Mouse (Mus musculus) forebrain, embryonic 12.5 days (tissue): Measurements from ENCODE around the gene Baiap3. TPM values are rescaled to one million over a fixed set of nuclear protein-coding genes. Genes with fewer than 3 reads are reported as not detected.

Experiments used
- ATAC-seq: fragments of 200-750 bp; cut with Nextera tagmentation; 2 replicates; pipeline ENCODE4 v1.8.0; 2017; ENCODE audit warnings: moderate TSS enrichment; ENCODE audit not compliant: low FRiP score
- H3K27ac ChIP-seq: fragments of 300-500 bp; sonication (generic); 2 replicates; pipeline ENCODE4 v1.5.1; 2016; ENCODE audit warnings: mild to moderate bottlenecking
- H3K27me3 ChIP-seq: fragments of 300-500 bp; sonication (generic); 2 replicates; pipeline ENCODE4 v1.6.1; 2016; ENCODE audit warnings: mild to moderate bottlenecking
- H3K36me3 ChIP-seq: fragments of 300-500 bp; sonication (generic); replicated peaks from 2 replicates; pipeline ENCODE4 v1.6.1; 2016; ENCODE audit warnings: mild to moderate bottlenecking
- H3K4me1 ChIP-seq: fragments of 300-500 bp; sonication (generic); 2 replicates; pipeline ENCODE4 v1.6.1; 2016
- H3K4me2 ChIP-seq: fragments of 300-500 bp; sonication (generic); 2 replicates; pipeline ENCODE4 v1.6.1; 2016; ENCODE audit warnings: mild to moderate bottlenecking, moderate library complexity
- H3K4me3 ChIP-seq: fragments of 300-500 bp; sonication (generic); replicated peaks from 2 replicates; pipeline ENCODE4 v1.5.1; 2016; ENCODE audit warnings: mild to moderate bottlenecking
- H3K9ac ChIP-seq: fragments of 300-500 bp; sonication (generic); 2 replicates; pipeline ENCODE4 v1.6.1; 2016; ENCODE audit warnings: mild to moderate bottlenecking
- H3K9me3 ChIP-seq: fragments of 300-500 bp; sonication (generic); 2 replicates; pipeline ENCODE4 v1.6.1; 2016
- WGBS: fragments of 180-500 bp; shearing (Covaris S2); methylation state at CpG from one replicate; pipeline ENCODE4 v1.1.7; 2016; 5-methylcytosine and 5-hydroxymethylcytosine counted together
- polyA plus RNA-seq: library from polyadenylated mRNA; unstranded; fragments of >200 nt; fragmentation: Nextera tagmentation; extraction: Ambion mirVana; gene quantifications from 2 replicates; pipeline ENCODE4 v1.2.1, GENCODE M21; 2016

The Baiap3 gene
- 2.9 and 3.8 TPM in 2 replicates for polyA plus RNA-seq

- Histone ChIP-seq H3K27ac (no peak within 1 kb of the TSS), H3K9ac (peak within 1 kb of the TSS; percentile 29)
- 3% methylated on average over 34 of the region's 35 CpGs for WGBS
These were observed at the start of gene Baiap3 for GRCm38 (mm10) chr17:25256140-25256754. Gene Baiap3, minus strand, starts transcription at chr17:25256364.

GRCm38 (mm10) chr17:25298094-25298493, 41.9 kb upstream of the Baiap3 start, which contains the start of gene Prss34:
Gene Prss34, plus strand, starts transcription at chr17:25298394.
- Histone ChIP-seq H3K9me3 (no peaks in the 10 kb centered on the region), H3K27ac (no peak within 1 kb of the TSS), H3K27me3 (peaks cover 18% of the 10 kb centered on the region; the same call in 1 of the 2 replicates), H3K9ac (no peak within 1 kb of the TSS), H3K4me1 (no peaks in the 10 kb centered on the region), H3K4me2 (no peak within 1 kb of the TSS), H3K36me3 (no peaks in the 10 kb centered on the region), H3K4me3 (no peak within 1 kb of the TSS)
- ATAC-seq, result no peak
- WGBS, result 91% methylated on average over 5 of the region's 5 CpGs

More at GRCm38 (mm10) chr17:25256140-25256754, at the start of gene Baiap3:
- H3K4me2 ChIP-seq, result peak within 1 kb of the TSS; percentile 61
- peaks cover 44% of the 10 kb centered on the region for H3K27me3 ChIP-seq
- peaks cover 52% of the 10 kb centered on the region for H3K4me1 ChIP-seq
- no peaks in the 10 kb centered on the region for H3K9me3 ChIP-seq
- peak; percentile 53 for ATAC-seq
- H3K36me3 ChIP-seq, result peaks cover 23% of the 10 kb centered on the region
- peak within 1 kb of the TSS; percentile 35 for H3K4me3 ChIP-seq

- no peak overlapping the region for H3K4me2 ChIP-seq
- H3K4me3 ChIP-seq, result no peak overlapping the region
- H3K9ac ChIP-seq, result no peak overlapping the region
- no peaks in the 10 kb centered on the region for H3K36me3 ChIP-seq
- 50% methylated on average over 1 of the region's 1 CpGs for WGBS
- H3K9me3 ChIP-seq, result no peaks in the 10 kb centered on the region
- ATAC-seq, result no peak
- peaks cover 6% of the 10 kb centered on the region; the same call in 1 of the 2 replicates for H3K27me3 ChIP-seq
- no peak overlapping the region for H3K27ac ChIP-seq
- H3K4me1 ChIP-seq, result no peaks in the 10 kb centered on the region
These were observed 37.9 kb upstream of the Baiap3 start for GRCm38 (mm10) chr17:25294111-25294510.

- 85% methylated on average over 5 of the region's 5 CpGs for whole genome bisulfite sequencing
- Histone ChIP-seq H3K9ac (no peak overlapping the region), H3K27me3 (peaks cover 4% of the 10 kb centered on the region; the same call in 1 of the 2 replicates), H3K4me2 (no peak overlapping the region), H3K9me3 (no peaks in the 10 kb centered on the region), H3K4me3 (no peak overlapping the region), H3K27ac (no peak overlapping the region), H3K4me1 (no peaks in the 10 kb centered on the region), H3K36me3 (no peaks in the 10 kb centered on the region)
- no peak for ATAC-seq
These were observed 37.3 kb upstream of the Baiap3 start for GRCm38 (mm10) chr17:25293495-25293894.

GRCm38 (mm10) chr17:25290411-25290810, 34.2 kb upstream of the Baiap3 start:
- H3K4me1 ChIP-seq, result no peaks in the 10 kb centered on the region
- H3K4me2 ChIP-seq, result no peak overlapping the region
- WGBS, result 30% methylated on average over 4 of the region's 4 CpGs
- no peaks in the 10 kb centered on the region for H3K36me3 ChIP-seq
- no peak overlapping the region for H3K9ac ChIP-seq
- H3K27me3 ChIP-seq, result no peaks in the 10 kb centered on the region
- no peak overlapping the region for H3K4me3 ChIP-seq
- H3K9me3 ChIP-seq, result no peaks in the 10 kb centered on the region
- H3K27ac ChIP-seq, result no peak overlapping the region
- no peak for ATAC-seq

- no peaks in the 10 kb centered on the region for H3K4me1 ChIP-seq
- H3K4me2 ChIP-seq, result no peak overlapping the region
- H3K27ac ChIP-seq, result no peak overlapping the region
- H3K9me3 ChIP-seq, result no peaks in the 10 kb centered on the region
- H3K36me3 ChIP-seq, result no peaks in the 10 kb centered on the region
- H3K27me3 ChIP-seq, result no peaks in the 10 kb centered on the region
- no peak overlapping the region for H3K9ac ChIP-seq
- no peak overlapping the region for H3K4me3 ChIP-seq
- WGBS, result 35% methylated on average over 4 of the region's 4 CpGs
- ATAC-seq, result no peak
These were observed 32.7 kb upstream of the Baiap3 start for GRCm38 (mm10) chr17:25288842-25289241.

- no peaks in the 10 kb centered on the region for H3K4me1 ChIP-seq
- H3K27ac ChIP-seq, result no peak overlapping the region
- H3K36me3 ChIP-seq, result no peaks in the 10 kb centered on the region
- 12% methylated on average over 3 of the region's 3 CpGs for WGBS
- ATAC-seq, result no peak
- H3K9me3 ChIP-seq, result no peaks in the 10 kb centered on the region
- H3K9ac ChIP-seq, result no peak overlapping the region
- H3K4me2 ChIP-seq, result no peak overlapping the region
- no peak overlapping the region for H3K4me3 ChIP-seq
- H3K27me3 ChIP-seq, result no peaks in the 10 kb centered on the region
These were observed 28.9 kb upstream of the Baiap3 start for GRCm38 (mm10) chr17:25285033-25285432.

- H3K27ac ChIP-seq, result no peak overlapping the region
These were observed 26.0 kb upstream of the Baiap3 start for GRCm38 (mm10) chr17:25282133-25282532.

GRCm38 (mm10) chr17:25275833-25276232, 19.7 kb upstream of the Baiap3 start:
- WGBS, result 95% methylated on average over 3 of the region's 3 CpGs
- no peak overlapping the region for H3K27ac ChIP-seq
- no peaks in the 10 kb centered on the region; the same call in 1 of the 2 replicates for H3K27me3 ChIP-seq
- H3K4me3 ChIP-seq, result no peak overlapping the region
- 0 out of 2 replicates have a peak, but pooled peaks cover 4% of the 10 kb centered on the region for H3K36me3 ChIP-seq
- peaks cover 23% of the 10 kb centered on the region for H3K4me1 ChIP-seq
- H3K9ac ChIP-seq, result no peak overlapping the region
- no peaks in the 10 kb centered on the region for H3K9me3 ChIP-seq
- H3K4me2 ChIP-seq, result no peak overlapping the region
- ATAC-seq, result no peak

More at GRCm38 (mm10) chr17:25282133-25282532, 26.0 kb upstream of the Baiap3 start:
- ATAC-seq, result no peak
- WGBS, result 48% methylated on average over 11 of the region's 11 CpGs
- H3K4me2 ChIP-seq, result no peak overlapping the region
- H3K4me1 ChIP-seq, result no peaks in the 10 kb centered on the region
- H3K9ac ChIP-seq, result no peak overlapping the region
- H3K4me3 ChIP-seq, result no peak overlapping the region
- no peaks in the 10 kb centered on the region for H3K9me3 ChIP-seq
- H3K36me3 ChIP-seq, result no peaks in the 10 kb centered on the region
- H3K27me3 ChIP-seq, result no peaks in the 10 kb centered on the region; the same call in 1 of the 2 replicates

- Histone ChIP-seq H3K4me3 (peak within 1 kb of the TSS; percentile 97), H3K27me3 (no peaks in the 10 kb centered on the region; the same call in 1 of the 2 replicates), H3K9me3 (no peaks in the 10 kb centered on the region), H3K4me2 (peak within 1 kb of the TSS; percentile 99), H3K4me1 (peaks cover 33% of the 10 kb centered on the region), H3K36me3 (peaks cover 6% of the 10 kb centered on the region), H3K27ac (peak within 1 kb of the TSS; percentile 97), H3K9ac (peak within 1 kb of the TSS; percentile 99)
- ATAC-seq, result no peak
- 84% methylated on average over 9 of the region's 9 CpGs for WGBS
These were observed 18.6 kb upstream of the Baiap3 start, which contains the start of gene Ube2i for GRCm38 (mm10) chr17:25274571-25275346. Gene Ube2i, minus strand, starts transcription at chr17:25274622.

- no peaks in the 10 kb centered on the region for H3K9me3 ChIP-seq
- WGBS, result under 1% methylated on average over 43 of the region's 45 CpGs
- peaks cover 15% of the 10 kb centered on the region for H3K36me3 ChIP-seq
- H3K9ac ChIP-seq, result peak overlapping the region; percentile 99
- peak overlapping the region; percentile 97 for H3K27ac ChIP-seq
- H3K27me3 ChIP-seq, result no peaks in the 10 kb centered on the region; the same call in 1 of the 2 replicates
- peak; percentile 92 for ATAC-seq
- H3K4me2 ChIP-seq, result peak overlapping the region; percentile 99
- H3K4me1 ChIP-seq, result peaks cover 39% of the 10 kb centered on the region
- peak overlapping the region; percentile 97 for H3K4me3 ChIP-seq
These were observed 17.7 kb upstream of the Baiap3 start for GRCm38 (mm10) chr17:25273706-25274501.
